Mouse (Mus musculus) left cerebral cortex, postnatal 10 days (tissue): ENCODE data around the gene Tmem80. TPM values are rescaled to one million over a fixed set of nuclear protein-coding genes. Genes with fewer than 3 reads are reported as not detected.

Source experiments
- DNase-seq, 2 experiments: peaks; one replicate each; pipeline ENCODE4 v3.0.0; 2021 to 2022; ENCODE audit warnings: low spot score in 2 of 2, mixed read lengths in 1 of 2; ENCODE audit errors: extremely low spot score in 1 of 2
- intact Hi-C: fragments of 180-260 bp; cut with DNase I; formaldehyde crosslinking; loops from one replicate; pipeline ENCODE4 v1.15.1; 2025
- total RNA-seq, 2 experiments: library from RNA; stranded (reverse); gene quantifications; 2 replicates each; pipeline ENCODE4 v1.2.3; 2021

Tmem80 gene
- total RNA-seq, 2 experiments from 2014 or later: 21.6 to 23.5 TPM

DNA sequence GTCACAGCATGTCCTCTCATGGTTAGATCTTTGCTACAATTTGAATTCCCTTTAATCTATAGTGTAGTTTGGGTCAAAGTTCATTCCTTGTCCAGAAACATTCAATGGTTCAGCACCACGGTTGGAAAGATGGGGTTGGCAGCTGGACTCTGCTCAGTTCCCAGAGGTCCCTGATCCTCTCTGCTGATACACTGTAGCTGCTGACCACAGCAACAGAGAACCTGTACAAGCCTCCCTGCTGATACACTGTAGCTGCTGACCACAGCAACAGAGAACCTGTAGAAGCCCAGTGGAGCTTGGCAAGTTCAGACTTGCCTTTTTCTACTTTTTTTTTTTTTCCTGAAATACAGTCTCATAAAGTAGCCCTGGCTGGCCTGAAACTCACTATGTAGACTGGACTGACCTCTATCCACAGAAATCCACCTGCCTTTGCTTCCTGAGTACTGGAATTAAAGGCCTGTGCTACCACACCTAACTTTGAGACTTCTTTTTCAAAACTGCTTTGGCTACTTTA, 9.9 kb upstream of the Tmem80 start:
- intact Hi-C loops: no loop called here
- no peak for DNase-seq

DNA sequence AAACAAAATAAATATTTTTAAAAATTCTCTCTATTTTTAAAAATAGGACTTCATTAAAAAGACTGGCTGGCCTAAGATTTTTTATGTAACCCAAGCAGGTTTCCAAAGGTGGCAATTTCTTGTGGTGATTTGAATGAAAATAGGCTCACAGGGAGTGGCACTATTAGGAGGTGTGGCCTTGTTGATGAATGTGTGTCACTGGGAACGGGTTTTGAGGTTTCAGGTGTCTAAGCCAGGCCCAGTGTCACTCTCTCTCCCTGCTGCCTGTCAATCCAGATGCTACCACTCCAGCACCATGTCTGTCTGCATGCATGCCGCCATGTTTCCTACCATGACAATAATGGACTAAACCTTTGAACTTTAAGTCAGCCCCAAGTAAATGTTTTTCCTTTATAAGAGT, 8.1 kb upstream of the Tmem80 start:
- DNase-seq: no peak
- intact Hi-C loops: no loop called here

- no peak for DNase-seq
- intact Hi-C loops: no loop called here
These were observed 2.9 kb upstream of the Tmem80 start for GRCm38 (mm10) chr7:141324686-141325085.

- intact Hi-C loops: no loop called here
- DNase-seq: peak in 1 of 2 experiments; percentile 66
These were observed 743 bp upstream of the Tmem80 start for GRCm38 (mm10) chr7:141326546-141327446.

GRCm38 (mm10) chr7:141328373-141328990, 943 bp downstream of the Tmem80 start:
- DNase-seq: no peak
- intact Hi-C loops: no loop called here

DNA sequence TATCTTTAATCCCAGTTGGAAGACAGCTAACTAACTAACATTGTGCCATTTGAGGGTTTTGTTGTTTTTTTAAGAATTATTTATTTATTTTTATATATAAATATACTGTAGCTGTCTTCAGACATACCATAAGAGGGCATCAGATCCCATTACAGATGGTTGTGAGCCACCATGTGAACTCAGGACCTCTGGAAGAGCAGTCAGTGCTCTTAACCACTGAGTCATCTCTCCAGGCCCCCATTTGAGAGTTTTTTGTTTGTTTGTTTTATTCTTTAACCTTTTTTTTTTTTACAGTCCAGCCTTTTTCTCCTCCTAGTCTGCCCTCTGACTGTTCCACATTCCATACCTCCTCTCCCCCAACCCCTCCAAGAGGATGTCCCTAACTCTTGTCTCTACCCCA, 3.2 kb downstream of the Tmem80 start:
- intact Hi-C loops: no loop called here

DNA sequence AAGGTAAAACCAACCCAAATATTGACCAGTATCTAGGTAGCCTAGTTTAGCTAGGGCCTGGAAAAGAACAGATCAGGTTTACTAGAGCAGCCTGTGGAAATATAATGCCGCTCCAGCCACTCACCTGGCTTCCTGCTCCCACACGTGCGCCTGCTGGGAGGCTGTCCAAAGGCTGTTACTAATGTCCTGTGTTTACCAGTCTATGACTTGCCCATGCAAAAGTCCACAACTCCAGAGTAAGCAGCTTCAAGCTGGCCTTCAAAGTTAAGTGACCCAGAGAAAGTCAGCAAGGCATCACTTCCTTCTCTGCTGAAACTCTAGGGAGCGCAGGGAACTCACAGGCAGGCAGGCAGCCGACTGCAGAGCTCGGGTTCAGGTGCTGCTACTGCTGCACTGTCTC, 4.5 kb downstream of the Tmem80 start:
- no peak for DNase-seq
- intact Hi-C loops: no loop called here

More for the DNA sequence above, 3.2 kb downstream of the Tmem80 start:
- no peak for DNase-seq

DNA sequence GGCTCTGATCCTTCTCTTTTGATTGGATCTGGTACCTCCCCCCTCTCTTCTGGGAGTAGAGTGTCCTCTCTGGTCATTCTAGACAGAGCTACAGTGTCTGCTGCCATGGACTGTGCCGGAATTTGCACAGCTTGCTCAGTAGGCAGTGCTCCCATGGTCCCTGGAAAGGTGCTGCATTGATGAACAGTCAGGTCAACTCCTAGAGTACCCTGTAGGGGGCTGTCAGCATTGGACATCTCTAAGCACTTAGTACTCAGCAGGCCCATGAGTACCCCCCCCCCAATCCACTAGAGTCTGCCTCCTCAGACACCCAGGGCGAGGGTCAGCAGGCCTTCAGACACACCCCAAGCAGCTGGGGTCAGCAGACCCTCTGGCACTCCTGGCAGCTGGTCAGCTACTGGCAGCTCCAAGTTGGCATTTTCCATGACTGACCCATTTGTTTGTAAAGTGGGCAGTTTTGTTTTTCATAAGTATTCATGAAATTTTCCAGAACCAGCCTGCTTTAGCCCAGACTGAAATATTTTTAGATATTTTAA, 7.6 kb downstream of the Tmem80 start:
- no peak for DNase-seq
- intact Hi-C loops: no loop called here

DNA sequence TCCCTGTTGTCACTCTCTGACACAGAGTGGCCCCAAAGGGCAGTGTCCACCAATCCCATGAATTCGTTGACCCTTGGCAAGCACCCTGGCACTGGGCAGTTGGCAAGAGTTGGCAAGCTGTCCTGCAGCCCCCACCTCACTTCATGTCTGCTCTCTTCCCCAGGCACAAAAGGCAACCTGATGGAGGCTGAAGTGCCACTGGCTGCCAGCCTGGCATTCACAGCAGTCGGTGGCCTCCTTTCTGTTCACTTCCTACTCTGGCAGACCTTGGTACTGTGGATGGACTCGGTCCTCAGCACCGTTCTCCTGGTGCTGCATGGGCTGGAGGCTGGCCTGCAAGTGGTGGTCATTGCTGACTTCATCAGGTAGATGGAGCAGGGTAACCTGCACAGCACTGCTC, 8.1 kb downstream of the Tmem80 start:
- intact Hi-C loops: no loop called here
- peak; percentile 34 to 42 for DNase-seq

DNA sequence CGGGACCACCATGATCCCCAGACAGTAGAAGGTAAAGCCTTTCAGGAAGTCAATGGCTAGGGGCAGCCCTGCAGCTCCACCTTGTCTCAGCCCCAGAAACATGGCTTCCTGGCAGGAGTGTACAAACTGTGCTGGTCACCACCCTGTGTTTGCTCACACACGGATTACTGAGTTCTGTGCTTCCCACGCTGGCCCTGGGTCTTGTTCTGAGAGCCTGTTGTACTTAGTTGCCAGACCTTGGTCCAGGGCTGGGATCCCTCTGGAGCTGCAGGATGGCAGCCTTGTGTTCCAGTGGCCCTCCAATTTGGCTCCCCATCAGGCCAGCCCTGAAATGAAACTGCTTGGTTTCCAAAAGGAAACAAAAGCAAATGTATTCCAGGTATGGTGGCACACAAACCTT, 8.8 kb downstream of the Tmem80 start:
- DNase-seq: no peak
- intact Hi-C loops: no loop called here

- intact Hi-C loops: no loop called here
- DNase-seq: no peak
These were observed 10.3 kb downstream of the Tmem80 start for GRCm38 (mm10) chr7:141337716-141338416.

DNA sequence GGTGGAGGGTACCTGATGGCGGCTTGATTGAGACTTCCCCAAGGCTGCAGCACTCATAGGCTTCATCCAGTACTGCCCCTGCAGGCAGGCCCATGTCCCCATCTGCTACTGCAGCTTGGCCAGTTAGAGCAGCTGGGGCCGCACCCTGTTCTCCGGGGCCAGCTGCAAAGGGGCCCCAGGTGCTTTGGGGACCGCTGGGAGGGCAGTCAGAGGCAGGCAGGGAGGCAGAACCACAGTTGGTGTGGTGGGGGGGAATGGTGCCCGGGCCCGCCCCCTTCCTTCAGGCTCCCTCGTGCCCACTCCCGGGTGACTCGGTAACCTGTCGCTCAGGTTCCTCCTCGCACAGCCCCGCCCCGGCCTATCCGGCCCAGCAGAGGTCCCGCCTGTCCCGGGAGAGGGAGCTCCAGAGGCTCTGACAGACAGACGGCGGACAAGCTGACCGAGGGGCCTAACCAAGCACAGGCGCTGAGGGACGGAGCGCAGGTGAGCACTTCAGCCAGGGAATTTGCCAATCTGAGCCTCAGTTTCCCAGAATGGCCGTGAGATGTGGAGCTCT, 11.1 kb downstream of the Tmem80 start, which contains the start of gene Eps8l2:
Eps8l2 (plus strand) TSS at position 305 of the 556 bp plus-strand sequence.
- intact Hi-C loops: no loop called here
- peak in 1 of 2 experiments; percentile 49 for DNase-seq

DNA sequence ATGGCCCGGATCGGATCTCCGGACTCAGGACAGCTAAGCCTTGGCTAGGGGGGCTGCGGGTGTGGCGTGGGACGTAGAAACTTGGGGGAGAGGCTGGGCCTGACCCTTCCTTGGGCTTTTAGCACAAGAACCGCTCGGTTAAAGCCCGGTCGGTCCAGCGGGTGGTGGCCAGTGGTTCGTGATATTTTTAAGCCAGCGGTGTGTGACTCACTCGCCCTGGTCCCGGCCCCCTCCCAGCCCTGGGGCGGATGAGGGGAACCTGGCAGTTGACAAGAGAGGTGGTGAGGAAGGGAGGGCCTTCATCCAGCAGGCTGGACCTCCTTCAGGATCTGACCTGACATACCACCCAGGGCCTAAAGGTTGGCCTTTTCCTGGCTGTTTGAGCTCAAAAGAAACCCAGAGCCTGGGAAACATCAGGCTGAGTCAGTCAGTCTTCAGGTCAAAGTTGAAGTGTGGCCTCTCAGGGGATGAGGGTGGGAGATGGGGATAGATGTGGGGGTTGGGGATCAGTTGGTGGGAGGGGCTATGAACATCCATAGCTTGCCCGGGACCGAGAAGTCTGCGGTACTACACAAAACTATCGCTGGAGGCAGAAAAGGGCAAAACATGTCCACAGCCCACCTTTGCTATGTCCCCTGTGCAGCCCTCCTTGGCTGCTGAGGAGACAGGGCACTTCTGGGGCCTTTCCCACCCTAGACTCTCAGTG, 11.8 kb downstream of the Tmem80 start:
- intact Hi-C loops: no loop called here
- DNase-seq: no peak

DNA sequence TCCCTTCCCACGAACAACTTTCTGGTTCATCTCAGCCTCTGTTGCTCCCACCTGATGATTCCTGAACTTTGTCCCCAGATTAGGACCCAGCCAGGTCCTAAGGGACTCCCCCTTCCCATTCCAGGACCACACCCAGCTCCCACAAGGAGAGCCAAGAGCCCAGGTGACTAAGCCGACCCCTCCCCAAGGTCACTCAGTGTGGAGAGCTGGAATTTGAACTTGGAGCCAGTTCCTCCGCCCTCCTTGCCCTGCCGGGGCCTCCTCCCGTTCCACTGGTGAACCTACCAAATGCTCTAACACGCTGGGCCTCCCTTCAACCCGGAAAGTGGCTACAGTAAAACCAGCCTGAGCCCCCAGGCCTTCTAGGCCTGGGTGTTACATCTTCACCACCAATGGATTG, 12.5 kb downstream of the Tmem80 start:
- DNase-seq: no peak
- intact Hi-C loops: no loop called here

DNA sequence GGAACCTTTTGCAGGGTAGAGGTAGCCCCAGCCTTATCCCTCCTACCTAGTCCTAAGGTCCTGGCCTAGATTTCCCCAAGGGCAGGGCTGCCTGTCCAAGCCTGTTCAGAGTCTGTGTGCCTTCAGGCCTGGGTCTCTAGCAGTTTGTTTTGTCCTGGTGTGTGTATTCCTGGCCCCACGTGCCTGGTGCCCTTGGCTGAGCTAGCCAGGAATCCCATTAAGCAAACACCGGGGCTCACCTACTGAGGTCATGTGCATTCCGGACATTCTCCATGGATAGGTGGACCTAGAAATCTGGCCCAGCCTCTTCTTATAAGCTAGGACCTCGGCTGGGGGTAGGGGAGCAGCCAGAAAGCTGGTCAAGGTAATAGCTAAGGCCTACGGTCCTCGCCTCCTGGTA, 12.9 kb downstream of the Tmem80 start:
- intact Hi-C loops: no loop called here
- no peak for DNase-seq

DNA sequence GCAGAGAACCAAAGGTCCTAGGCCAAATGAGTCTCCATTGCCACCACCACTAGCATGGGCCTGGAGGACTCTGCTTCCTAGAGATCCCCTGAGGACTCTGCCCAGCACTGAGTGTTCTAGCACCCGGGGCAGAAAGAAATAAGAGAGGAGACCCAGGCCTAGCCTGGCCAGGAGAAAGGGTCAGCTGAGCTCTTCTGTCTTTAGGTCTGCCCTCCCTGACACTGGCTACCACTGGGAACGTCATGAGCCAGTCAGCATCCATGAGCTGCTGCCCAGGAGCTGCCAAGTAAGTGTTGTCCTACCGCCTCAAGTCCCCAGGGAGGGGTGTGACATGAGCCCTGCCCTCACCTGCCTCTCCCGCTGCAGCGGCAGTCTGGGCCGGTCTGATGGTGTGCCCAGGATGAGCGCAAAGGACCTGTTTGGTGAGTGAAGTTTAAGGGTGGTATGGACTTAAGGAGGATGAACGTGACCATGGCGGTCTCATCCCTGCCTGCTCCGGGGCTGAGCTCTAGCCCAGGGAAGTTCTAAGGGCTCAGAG, 14.2 kb downstream of the Tmem80 start:
- no peak for DNase-seq
- intact Hi-C loops: no loop called here

DNA sequence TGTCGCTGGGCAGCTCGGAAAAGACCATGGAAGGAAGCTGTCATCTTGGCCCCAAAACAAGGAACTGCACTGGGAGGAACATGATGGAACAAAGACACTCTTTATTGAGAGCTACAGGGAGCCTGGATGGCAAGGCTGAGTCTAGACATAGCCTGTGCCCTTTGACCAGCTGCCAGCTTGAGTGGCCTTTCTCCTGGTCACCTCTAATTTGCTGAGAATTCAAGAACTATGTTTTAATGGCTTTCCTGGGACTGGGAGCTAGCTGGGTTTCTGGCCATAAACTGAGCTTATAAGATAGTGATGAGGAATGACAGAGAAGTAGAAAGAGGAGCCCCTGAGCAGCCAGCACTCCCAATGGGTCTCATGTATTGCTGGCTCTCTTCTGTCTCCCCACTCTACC, 15.7 kb downstream of the Tmem80 start:
- intact Hi-C loops: no loop called here
- no peak for DNase-seq

DNA sequence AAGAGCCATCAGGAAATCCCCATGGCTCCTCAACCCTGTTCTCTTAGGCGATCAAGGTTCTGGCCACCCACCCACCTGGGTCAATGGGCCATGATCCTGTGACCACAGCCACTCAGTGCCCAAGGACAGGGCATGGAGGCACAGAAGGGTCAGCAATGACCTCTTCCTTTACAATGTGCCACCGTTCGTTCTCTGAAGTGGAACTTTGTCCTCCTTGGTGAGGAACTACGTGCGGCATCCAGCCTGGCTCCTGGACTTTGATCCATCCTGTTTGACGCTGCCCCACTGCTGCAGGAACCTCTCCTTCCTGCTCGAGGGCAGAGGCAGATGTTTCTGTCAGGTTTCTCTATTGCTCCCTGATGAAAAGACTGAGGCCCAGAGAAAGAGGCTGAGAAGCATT, 16.2 kb downstream of the Tmem80 start:
- DNase-seq: no peak
- intact Hi-C loops: no loop called here
